Mouse (Mus musculus) kidney, postnatal 0 days (tissue): Measurements from ENCODE around the gene Tdrd1. TPM values are rescaled to one million over a fixed set of nuclear protein-coding genes. Genes with fewer than 3 reads are reported as not detected.
A peak's percentile ranks its signal among the peaks of the same experiment; 100 is the strongest.

Experiments used
- ATAC-seq: fragments of 200-750 bp; cut with Nextera tagmentation; replicated peaks from 2 replicates; pipeline ENCODE4 v1.8.0; 2017; ENCODE audit warnings: low read depth, moderate number of reproducible peaks, moderate TSS enrichment, moderate library complexity; ENCODE audit not compliant: low FRiP score
- DNase-seq: peaks from one replicate; pipeline ENCODE4 v3.0.0-alpha.2; 2016; ENCODE audit warnings: low spot score
- H3K27ac ChIP-seq: fragments of 300-500 bp; sonication (generic); 2 replicates; pipeline ENCODE4 v1.5.1; 2014; ENCODE audit warnings: mild to moderate bottlenecking
- H3K27me3 ChIP-seq: fragments of 300-500 bp; sonication (generic); 2 replicates; pipeline ENCODE4 v1.6.1; 2014; ENCODE audit warnings: low read length, mixed read lengths; ENCODE audit not compliant: insufficient read depth
- H3K36me3 ChIP-seq: fragments of 300-500 bp; sonication (generic); 2 replicates; pipeline ENCODE4 v1.6.1; 2014; ENCODE audit warnings: low read length, mixed read lengths; ENCODE audit not compliant: insufficient read depth
- H3K4me1 ChIP-seq: fragments of 300-500 bp; sonication (generic); replicated peaks from 2 replicates; pipeline ENCODE4 v1.6.1; 2014; ENCODE audit warnings: antibody characterized with exemption, low read length, mixed read lengths; ENCODE audit not compliant: insufficient read depth
- H3K4me2 ChIP-seq: fragments of 300-500 bp; sonication (generic); 2 replicates; pipeline ENCODE4 v1.6.1; 2014; ENCODE audit warnings: mild to moderate bottlenecking, low read length, moderate library complexity, mixed read lengths
- H3K4me3 ChIP-seq: fragments of 300-500 bp; sonication (generic); replicated peaks from 2 replicates; pipeline ENCODE4 v1.5.1; 2014; ENCODE audit warnings: low read depth, low read length
- H3K9ac ChIP-seq: fragments of 300-500 bp; sonication (generic); 2 replicates; pipeline ENCODE4 v1.6.1; 2014; ENCODE audit warnings: low read depth, low read length
- H3K9me3 ChIP-seq: fragments of 300-500 bp; sonication (generic); replicated peaks from 2 replicates; pipeline ENCODE4 v1.6.1; 2016; ENCODE audit warnings: low read length, inconsistent platforms, mixed read lengths
- CTCF ChIP-seq: IDR thresholded peaks from 2 replicates; pipeline ENCODE4 v1.5.1; 2016; ENCODE audit warnings: antibody characterized with exemption, low read depth, mild to moderate bottlenecking, moderate library complexity
- WGBS: fragments of 180-500 bp; shearing (Covaris S2); extraction: QIAGEN DNeasy Blood & Tissue Kit; methylation state at CpG from one replicate; pipeline ENCODE4 v1.1.7; 2014; 5-methylcytosine and 5-hydroxymethylcytosine counted together
- polyA plus RNA-seq: library from polyadenylated mRNA; unstranded; fragments of >200 nt; fragmentation: Nextera tagmentation; extraction: Ambion mirVana; gene quantifications from 2 replicates; pipeline ENCODE4 v1.2.1, GENCODE M21; 2015

Tdrd1 gene
- polyA plus RNA-seq, 1 experiment from 2014 or later: 0.58 TPM

- WGBS: under 1% methylated on average over 77 of the region's 79 CpGs
- 0 out of 2 replicates have a peak, but pooled peaks have one; percentile 6 for TF ChIP-seq CTCF
- no peaks in the 10 kb centered on the region for H3K36me3 ChIP-seq
- H3K27ac ChIP-seq: peak within 1 kb of the TSS; percentile 78
- H3K9me3 ChIP-seq: no peaks in the 10 kb centered on the region
- ATAC-seq (peak; percentile 95), DNase-seq (peak; percentile 98)
- peak within 1 kb of the TSS; percentile 82 for H3K4me3 ChIP-seq
- H3K4me1 ChIP-seq: peaks cover 20% of the 10 kb centered on the region
- H3K9ac ChIP-seq: peak within 1 kb of the TSS; percentile 86
- H3K4me2 ChIP-seq: peak within 1 kb of the TSS; percentile 74
- no peaks in the 10 kb centered on the region for H3K27me3 ChIP-seq
Measured at GRCm38 (mm10) chr19:56821798-56822447, 4.1 kb upstream of the Tdrd1 start, which contains the start of gene Ccdc186. Gene Ccdc186 (minus strand): TSS chr19:56822190.

- H3K9ac ChIP-seq: 0 out of 2 replicates have a peak overlapping the region, but pooled peaks have one; percentile 36
- WGBS: 13% methylated on average over 10 of the region's 10 CpGs
- H3K4me3 ChIP-seq: peak overlapping the region; percentile 82
- H3K9me3 ChIP-seq: no peaks in the 10 kb centered on the region
- H3K4me1 ChIP-seq: peaks cover 14% of the 10 kb centered on the region
- TF ChIP-seq CTCF: no peak
- peak overlapping the region; percentile 74 for H3K4me2 ChIP-seq
- H3K27me3 ChIP-seq: no peaks in the 10 kb centered on the region
- DNase-seq (no peak), ATAC-seq (peak; percentile 35; the same call in 1 of the 2 replicates)
- no peaks in the 10 kb centered on the region for H3K36me3 ChIP-seq
- peak overlapping the region; percentile 62; the same call in 1 of the 2 replicates for H3K27ac ChIP-seq
Measured at GRCm38 (mm10) chr19:56822448-56822836, 3.6 kb upstream of the Tdrd1 start.

GRCm38 (mm10) chr19:56828305-56828704 lies 2.3 kb downstream of the Tdrd1 start:
- Histone ChIP-seq H3K36me3 (no peaks in the 10 kb centered on the region), H3K27me3 (no peaks in the 10 kb centered on the region), H3K4me2 (no peak overlapping the region), H3K27ac (no peak overlapping the region), H3K9me3 (no peaks in the 10 kb centered on the region), H3K4me1 (no peaks in the 10 kb centered on the region), H3K4me3 (no peak overlapping the region), H3K9ac (no peak overlapping the region)
- DNase-seq (no peak), ATAC-seq (no peak)
- 50% methylated on average over 11 of the region's 11 CpGs for WGBS
- TF ChIP-seq CTCF: no peak

GRCm38 (mm10) chr19:56829267-56829666 lies 3.3 kb downstream of the Tdrd1 start:
- Histone ChIP-seq H3K4me3 (no peak overlapping the region), H3K9me3 (no peaks in the 10 kb centered on the region), H3K27me3 (no peaks in the 10 kb centered on the region), H3K4me2 (no peak overlapping the region), H3K4me1 (no peaks in the 10 kb centered on the region), H3K9ac (no peak overlapping the region), H3K36me3 (no peaks in the 10 kb centered on the region), H3K27ac (no peak overlapping the region)
- 75% methylated on average over 9 of the region's 9 CpGs for WGBS
- no peak for TF ChIP-seq CTCF
- no peak for DNase-seq
- ATAC-seq: no peak

GRCm38 (mm10) chr19:56830163-56830562 lies 4.2 kb downstream of the Tdrd1 start:
- Histone ChIP-seq H3K9ac (no peak overlapping the region), H3K4me3 (no peak overlapping the region), H3K27me3 (no peaks in the 10 kb centered on the region), H3K36me3 (no peaks in the 10 kb centered on the region), H3K9me3 (no peaks in the 10 kb centered on the region), H3K4me2 (no peak overlapping the region), H3K4me1 (no peaks in the 10 kb centered on the region), H3K27ac (no peak overlapping the region)
- no peak for TF ChIP-seq CTCF
- DNase-seq (no peak), ATAC-seq (no peak)
- WGBS: 81% methylated on average over 4 of the region's 4 CpGs

- H3K27ac ChIP-seq: no peak overlapping the region
- no peak overlapping the region for H3K4me3 ChIP-seq
- DNase-seq: no peak
- no peaks in the 10 kb centered on the region for H3K36me3 ChIP-seq
- H3K27me3 ChIP-seq: no peaks in the 10 kb centered on the region
- whole genome bisulfite sequencing: 50% methylated on average over 9 of the region's 9 CpGs
- no peak overlapping the region for H3K4me2 ChIP-seq
- H3K4me1 ChIP-seq: no peaks in the 10 kb centered on the region
- no peaks in the 10 kb centered on the region for H3K9me3 ChIP-seq
- H3K9ac ChIP-seq: no peak overlapping the region
- TF ChIP-seq CTCF: no peak
- ATAC-seq: no peak
Measured at GRCm38 (mm10) chr19:56835340-56835739, 9.3 kb downstream of the Tdrd1 start.
